Comparison of ENCODE assay signal across 9 mouse cellular contexts in the genomic region with DNA sequence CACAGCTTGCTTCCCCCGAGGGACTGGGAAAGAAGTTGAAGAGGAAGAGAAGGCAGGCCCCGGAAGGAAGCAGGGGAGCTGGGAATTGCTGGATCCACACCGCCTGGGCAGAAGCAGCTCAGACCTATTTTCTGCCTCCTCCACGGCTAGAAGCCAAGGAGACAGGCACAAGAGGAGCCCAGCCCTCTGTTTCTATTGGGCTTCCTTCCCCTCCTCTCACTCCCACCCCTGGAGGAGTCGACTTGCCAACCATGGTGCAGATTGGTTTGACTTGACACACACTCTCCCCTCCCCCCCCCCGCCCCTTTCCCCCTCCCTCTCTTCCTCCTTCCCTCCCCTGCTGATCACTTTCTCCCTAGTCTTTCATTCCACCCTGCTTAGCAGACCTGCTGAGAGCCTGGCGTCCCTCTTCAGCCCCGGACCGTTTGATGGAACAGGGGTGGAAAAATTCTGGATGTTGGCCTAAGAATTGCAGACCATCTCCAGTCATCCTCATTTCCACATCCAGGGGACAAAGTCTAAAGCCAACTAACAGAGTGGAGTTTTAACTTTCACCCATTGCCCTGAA. TPM values are rescaled to one million over a fixed set of nuclear protein-coding genes. Genes with fewer than 3 reads are reported as not detected.
A peak's percentile ranks its signal among the peaks of the same experiment; 100 is the strongest.
DNase-seq lines count a peak whose midpoint lies in the region; ATAC-seq and TF ChIP-seq lines count a peak whose summit lies in the region.
"Had no signal": no experiment of that assay in that cellular context is flagged by ENCODE, and none has a peak within 500 bp of the region (broad histone marks: within the 10 kb centered on the region; RNA-seq: fewer than 3 reads in every experiment).

No protein-coding gene starts in this region.

- peaks cover 9 to 46% of the 10 kb centered on the region in 2 experiments for H3K4me1 ChIP-seq in ES-E14 (ENCODE audit: control insufficient read depth in 2 of 2, insufficient read depth in 2 of 2, low read length in 2 of 2, poor library complexity in 1 of 2)
- peaks cover 10% of the 10 kb centered on the region for H3K4me1 ChIP-seq in forebrain, embryonic 14.5 days (ENCODE audit: control insufficient read depth, insufficient read depth, low read length)

- DNase-seq in 3T3-L1 (ENCODE audit: low read depth, low spot score) (peak; percentile 74), ES-E14 (ENCODE audit: low read depth, low spot score) (no peak)
- DNase-seq in forebrain, embryonic 14.5 days (ENCODE audit: low spot score), result peak; percentile 74
- peak; percentile 28 for DNase-seq in heart, postnatal 25 days (ENCODE audit: low spot score)
- DNase-seq in kidney, postnatal 25 days, result peak; percentile 65 to 81
- peak; percentile 59 for DNase-seq in lung, postnatal 25 days (ENCODE audit: low spot score)
- peak; percentile 67 to 78 for DNase-seq in right cerebral cortex, postnatal 10 days (ENCODE audit: low spot score in 2 of 2)
- DNase-seq in layer of hippocampus, adult 9-10 months (ENCODE audit: low spot score), result no peak

- H3K4me3 ChIP-seq in ES-E14 (ENCODE audit: insufficient read depth in 1 of 2, low read depth in 1 of 2, low read length in 2 of 2, poor library complexity in 1 of 2, severe bottlenecking in 1 of 2), result 0 out of 4 replicates have a peak overlapping the region, but pooled peaks of 1 of the 2 experiments have one; percentile 5
- no peak overlapping the region for H3K4me3 ChIP-seq in forebrain, embryonic 14.5 days (ENCODE audit: low read depth, low read length)

- ATAC-seq in forebrain, embryonic 14.5 days, result peak; percentile 60; the same call in 1 of the 2 replicates

- no peaks in the 10 kb centered on the region for H3K9me3 ChIP-seq in ES-E14 (ENCODE audit: control insufficient read depth, insufficient read depth, low read depth, low read length)
- no peaks in the 10 kb centered on the region for H3K9me3 ChIP-seq in forebrain, embryonic 14.5 days (replicated peaks; ENCODE audit: control insufficient read depth, low read length)

- WGBS in forebrain, embryonic 14.5 days, result 1% methylated on average over 9 of the region's 9 CpGs

- H3K9ac ChIP-seq in ES-E14 (ENCODE audit: insufficient read depth, low read depth, low read length, poor library complexity, severe bottlenecking), result peak overlapping the region; percentile 13; the same call in 1 of the 2 replicates
- no peak overlapping the region for H3K9ac ChIP-seq in forebrain, embryonic 14.5 days (ENCODE audit: low read length)

- intact Hi-C loops in heart, postnatal 25 days (cut with DNase I), result no loop called here

- in situ Hi-C loops in ES-E14 (cut with MboI; ENCODE audit: low sequenced_read_pairs in 2 of 2, unreplicated experiment in 2 of 2), result no loop called here

- no peaks in the 10 kb centered on the region for H3K36me3 ChIP-seq in ES-E14 (ENCODE audit: control insufficient read depth, insufficient read depth, low read length, poor library complexity, severe bottlenecking)
- no peaks in the 10 kb centered on the region for H3K36me3 ChIP-seq in forebrain, embryonic 14.5 days (ENCODE audit: control insufficient read depth, insufficient read depth, low read length)

- no peak overlapping the region for H3K4me2 ChIP-seq in forebrain, embryonic 14.5 days (ENCODE audit: low read length)

- H3K27me3 ChIP-seq in forebrain, embryonic 14.5 days (replicated peaks; ENCODE audit: control insufficient read depth, insufficient read depth, low read length), result no peaks in the 10 kb centered on the region

- H3K27ac ChIP-seq in ES-E14 (ENCODE audit: insufficient read depth, low read depth, low read length, poor library complexity, severe bottlenecking), result peak overlapping the region; percentile 26; the same call in 1 of the 2 replicates
- H3K27ac ChIP-seq in forebrain, embryonic 14.5 days (ENCODE audit: low read depth, low read length), result peak overlapping the region; percentile 68; the same call in 1 of the 2 replicates

TF ChIP-seq in ES-E14, 5 proteins besides CTCF, POLR2A, EP300 and RAD21:
- TF ChIP-seq MAFK (IDR thresholded peaks at IDR 0.05; ENCODE audit: insufficient read depth, low read depth, low read length) (no peak), ZNF384 (IDR thresholded peaks at IDR 0.05; ENCODE audit: low read depth, low read length) (no peak), HCFC1 (IDR thresholded peaks at IDR 0.05; ENCODE audit: borderline replicate concordance, insufficient read depth, low read length) (no peak), CHD2 (IDR thresholded peaks at IDR 0.05; ENCODE audit: low read depth, low read length) (no peak), ZC3H11A (IDR thresholded peaks at IDR 0.05; ENCODE audit: borderline replicate concordance, low read depth, low read length) (no peak)

RNA-seq across cellular contexts. Expression of a gene that starts 3.1 kb away (rescaled TPM):
- 621 and 827 TPM in 2 replicates for total RNA-seq in ES-E14 (2012; rRNA removed)
- 724 and 871 TPM in 2 replicates for polyA plus RNA-seq in forebrain, embryonic 14.5 days (2014; fragmentation: Nextera tagmentation; extraction: Ambion mirVana)
- 100 to 1,000 TPM; 799 to 856 TPM for total RNA-seq in heart, postnatal 25 days (2021)

RNA-seq across cellular contexts. Expression of a gene that starts 22.8 kb away (rescaled TPM):
- total RNA-seq in ES-E14 (2012; rRNA removed), result 3.4 and 3.9 TPM in 2 replicates
- polyA plus RNA-seq in forebrain, embryonic 14.5 days (2014; fragmentation: Nextera tagmentation; extraction: Ambion mirVana), result not detected in 2 replicates
- total RNA-seq in heart, postnatal 25 days (2021), result not detected
- polyA plus RNA-seq: cerebellum, adult 2 months had no signal

RNA-seq across cellular contexts. Expression of a gene that starts 42.3 kb away (rescaled TPM):
- 57.5 and 71.7 TPM in 2 replicates for total RNA-seq in ES-E14 (2012; rRNA removed)
- 53.1 and 56.7 TPM in 2 replicates for polyA plus RNA-seq in forebrain, embryonic 14.5 days (2014; fragmentation: Nextera tagmentation; extraction: Ambion mirVana)
- 10 to 100 TPM; 15.7 to 16.9 TPM for total RNA-seq in heart, postnatal 25 days (2021)

RNA-seq across cellular contexts. Expression of a gene that starts 42.3 kb away (rescaled TPM):
- total RNA-seq in ES-E14 (2012; rRNA removed), result 17.4 and 18.0 TPM in 2 replicates
- polyA plus RNA-seq in forebrain, embryonic 14.5 days (2014; fragmentation: Nextera tagmentation; extraction: Ambion mirVana), result 10.1 and 11.3 TPM in 2 replicates
- 10 to 100 TPM in 1 of 2 experiments, 1 to 10 TPM in 1; 8.6 to 10.5 TPM for total RNA-seq in heart, postnatal 25 days (2021)

Comparison
In these comparisons a context has a peak if more than half of its experiments do, and no peak if none do; other contexts are left out.
1. DNase-seq: peak in 3T3-L1 (single experiment), forebrain, embryonic 14.5 days (single experiment), heart, postnatal 25 days (single experiment), kidney, postnatal 25 days (2 of 2), lung, postnatal 25 days (single experiment) and right cerebral cortex, postnatal 10 days (2 of 2); none in ES-E14 (single experiment) and layer of hippocampus, adult 9-10 months (single experiment).